Mouse (Mus musculus) fibroblast of lung, adult 2 months (primary cell): ENCODE data around the gene Sfxn2.

Experiments
- DNase-seq: peaks from one replicate; pipeline ENCODE4 v3.0.0-alpha.2; 2011; ENCODE audit warnings: low read depth

Gene Sfxn2

DNA sequence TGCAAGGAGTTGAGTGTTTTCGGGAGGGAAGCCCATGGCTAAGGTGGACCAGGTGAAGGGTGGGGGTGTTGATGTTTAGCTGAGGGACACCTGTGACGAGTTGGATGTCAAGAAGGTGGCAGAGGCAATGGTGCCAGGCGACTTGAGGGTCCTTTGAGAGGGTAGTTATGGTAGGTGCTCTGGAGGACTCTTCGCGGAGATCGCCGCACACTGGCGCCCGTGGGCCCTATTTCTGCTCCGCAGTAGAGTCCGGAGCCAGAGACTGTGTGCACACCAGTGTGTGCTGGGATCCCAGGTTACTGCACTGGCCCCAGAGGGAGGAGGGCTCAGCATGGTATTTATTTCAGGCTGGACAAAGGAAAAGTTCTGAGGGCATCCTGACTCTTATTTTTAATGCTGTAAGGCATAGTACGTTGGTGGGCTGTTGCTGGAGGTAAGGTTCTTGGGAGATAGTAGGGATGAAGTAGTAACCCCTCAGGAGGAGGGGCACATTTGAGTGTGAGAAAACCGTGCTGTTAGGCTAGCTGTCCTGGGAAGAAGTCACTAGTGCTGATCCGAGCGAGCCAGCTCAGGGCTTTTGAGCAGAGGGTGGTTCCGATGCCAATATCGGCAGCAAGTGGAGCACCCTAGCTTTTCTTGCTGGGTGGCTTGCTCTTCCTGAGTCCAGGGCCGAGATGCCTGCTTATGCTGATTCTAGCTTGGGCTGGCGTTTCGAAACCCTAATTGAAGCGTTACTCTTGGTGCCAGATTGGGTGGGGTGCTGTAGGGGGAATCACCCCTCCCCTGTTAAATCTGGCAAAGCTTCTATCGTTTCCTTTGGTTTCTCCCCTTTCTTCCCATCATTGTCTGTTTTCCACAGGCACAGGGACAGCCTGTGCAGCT, 26.5 kb downstream of the Sfxn2 start:
- no peak for DNase-seq

DNA sequence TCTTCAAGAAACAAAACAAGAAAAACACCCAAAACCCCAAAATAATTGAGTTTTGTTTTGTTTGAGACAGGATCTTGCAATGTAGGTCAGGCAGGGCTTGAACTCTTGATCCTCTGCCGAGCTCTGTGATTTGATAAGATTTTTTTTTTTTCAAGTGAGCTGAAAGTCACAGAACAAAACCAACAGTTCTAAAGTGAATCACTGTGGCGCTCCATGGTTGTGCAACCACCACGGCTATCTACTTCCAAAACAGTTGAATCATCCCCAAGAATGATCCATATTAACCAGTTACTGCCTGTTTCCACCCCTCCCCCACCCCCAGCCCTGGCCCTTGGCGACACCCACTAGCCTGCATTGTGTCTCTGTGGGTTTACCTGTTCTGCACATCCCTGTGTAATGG, 27.2 kb downstream of the Sfxn2 start:
- peak; percentile 75 for DNase-seq

DNA sequence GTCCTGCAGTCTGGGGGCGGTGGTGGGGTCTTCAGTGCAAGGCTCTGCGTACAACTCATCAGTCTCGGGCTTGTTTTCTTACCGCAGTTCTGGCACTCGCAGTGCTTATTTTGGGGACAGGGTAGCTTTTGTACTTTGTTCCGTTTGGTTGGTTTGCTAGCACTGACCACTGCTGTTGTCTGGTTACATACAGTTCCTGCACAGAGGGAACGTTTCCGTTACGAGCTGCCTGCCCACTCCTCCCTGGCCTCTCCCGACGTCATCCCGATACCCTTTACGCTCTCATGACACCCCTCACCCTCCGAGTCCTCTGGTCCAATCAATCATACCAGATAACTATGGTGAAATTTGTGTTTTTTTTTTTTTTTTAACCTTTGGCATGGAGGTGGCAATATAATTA, 28.3 kb downstream of the Sfxn2 start:
- DNase-seq = no peak

GRCm38 (mm10) chr19:46602406-46602805, 29.2 kb downstream of the Sfxn2 start:
- no peak for DNase-seq

GRCm38 (mm10) chr19:46606718-46607117, 33.6 kb downstream of the Sfxn2 start:
- DNase-seq = no peak

- no peak for DNase-seq
These were observed 34.3 kb downstream of the Sfxn2 start for GRCm38 (mm10) chr19:46607424-46607823.

DNA sequence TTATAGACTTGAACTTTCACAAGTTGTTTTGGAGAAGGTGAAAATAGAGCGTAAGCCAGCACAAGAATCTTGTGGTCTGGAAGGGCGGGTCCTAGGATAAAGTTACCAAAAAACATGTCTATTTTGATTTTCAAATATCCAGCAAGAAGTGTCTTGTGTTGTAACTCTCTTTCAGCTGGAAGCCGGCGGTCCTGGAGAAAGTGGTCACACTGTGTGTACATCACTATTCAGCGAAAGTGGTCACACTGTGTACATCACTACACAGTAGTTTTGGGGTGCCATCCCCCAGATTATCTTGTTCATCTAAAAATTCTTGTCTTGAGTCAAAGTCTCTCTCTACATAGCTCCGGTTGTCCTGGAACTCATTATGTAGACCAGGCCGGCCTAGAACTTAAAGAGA, 35.0 kb downstream of the Sfxn2 start:
- DNase-seq = peak; percentile 71

DNA sequence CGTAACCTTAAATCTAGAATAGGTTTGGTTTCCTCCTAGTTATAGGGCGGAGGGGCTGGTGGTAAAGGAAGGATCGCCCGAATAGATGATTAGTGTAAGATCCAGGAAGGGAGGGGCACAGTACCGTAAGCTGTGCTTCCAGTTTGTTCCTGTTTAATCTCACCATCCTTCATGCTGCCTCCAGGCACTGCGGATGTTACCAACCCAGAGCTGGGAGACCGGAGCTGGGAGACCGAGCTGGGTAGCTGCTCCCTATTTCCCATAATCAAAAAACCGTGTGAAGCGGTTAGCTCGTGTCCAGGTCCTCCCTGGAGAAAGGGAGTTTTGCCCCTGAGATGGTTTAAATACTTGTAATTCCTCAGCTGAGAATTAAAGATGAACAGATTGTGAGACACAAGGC, 43.2 kb downstream of the Sfxn2 start:
- no peak for DNase-seq

DNA sequence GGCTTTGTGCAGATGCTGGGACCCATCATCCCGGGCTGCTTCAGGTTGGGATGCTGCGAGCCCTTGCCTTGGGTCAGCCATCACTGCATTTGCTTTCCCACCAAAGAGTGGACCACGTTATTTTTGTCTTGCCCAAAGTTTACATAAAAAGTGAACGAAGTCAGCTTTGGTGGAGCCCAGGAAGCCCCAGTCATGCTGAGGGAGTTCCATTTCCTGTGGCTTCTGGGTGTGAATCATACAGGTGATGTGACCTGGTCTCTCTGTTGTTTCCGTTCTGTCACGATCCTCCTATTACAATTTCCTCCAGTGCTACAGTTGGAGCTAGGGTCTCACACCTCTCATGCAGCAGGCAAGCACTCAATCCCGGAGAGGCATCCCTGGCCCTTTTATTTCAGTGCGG, 44.2 kb downstream of the Sfxn2 start:
- no peak for DNase-seq

DNA sequence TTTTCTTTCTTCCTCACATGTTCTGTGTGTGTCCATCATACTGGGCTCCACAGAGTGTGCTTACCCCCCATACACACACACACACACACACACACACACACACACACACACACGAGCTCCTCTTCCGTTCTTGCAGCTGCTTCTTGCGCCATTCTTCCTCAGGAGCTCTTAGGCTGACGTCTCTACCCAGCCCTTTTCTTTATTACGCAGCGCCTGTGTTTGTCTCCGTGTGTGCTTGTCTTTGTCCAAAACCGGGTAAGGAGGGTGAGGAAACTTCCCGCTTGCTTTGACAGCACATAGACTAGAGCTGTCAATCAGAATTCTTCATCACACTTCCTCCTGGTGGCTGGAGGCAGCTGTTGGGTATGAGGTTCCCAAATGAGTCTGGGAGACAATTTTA, 45.2 kb downstream of the Sfxn2 start:
- no peak for DNase-seq

DNA sequence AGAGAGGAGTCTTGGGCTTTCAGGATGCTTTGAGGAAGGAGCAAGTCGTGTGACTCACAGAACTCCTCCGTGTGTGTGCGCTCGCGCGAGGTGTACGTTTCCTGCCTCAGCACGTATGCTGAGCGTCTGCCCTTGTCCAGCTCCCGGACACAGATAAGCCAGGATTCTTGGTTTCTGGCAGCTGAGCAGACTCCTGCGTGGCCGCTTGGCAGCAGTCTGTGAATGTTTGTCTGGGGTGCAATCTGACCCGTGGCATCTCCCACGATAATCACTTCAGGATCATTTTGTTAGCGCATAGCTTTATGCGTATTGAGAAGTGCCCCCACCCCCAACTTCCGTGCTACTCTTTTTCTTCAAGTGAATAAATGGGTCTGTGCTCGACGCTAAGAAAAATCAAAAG, 45.8 kb downstream of the Sfxn2 start:
- DNase-seq = no peak

- no peak for DNase-seq
These were observed 46.4 kb downstream of the Sfxn2 start for GRCm38 (mm10) chr19:46619518-46619917.

DNA sequence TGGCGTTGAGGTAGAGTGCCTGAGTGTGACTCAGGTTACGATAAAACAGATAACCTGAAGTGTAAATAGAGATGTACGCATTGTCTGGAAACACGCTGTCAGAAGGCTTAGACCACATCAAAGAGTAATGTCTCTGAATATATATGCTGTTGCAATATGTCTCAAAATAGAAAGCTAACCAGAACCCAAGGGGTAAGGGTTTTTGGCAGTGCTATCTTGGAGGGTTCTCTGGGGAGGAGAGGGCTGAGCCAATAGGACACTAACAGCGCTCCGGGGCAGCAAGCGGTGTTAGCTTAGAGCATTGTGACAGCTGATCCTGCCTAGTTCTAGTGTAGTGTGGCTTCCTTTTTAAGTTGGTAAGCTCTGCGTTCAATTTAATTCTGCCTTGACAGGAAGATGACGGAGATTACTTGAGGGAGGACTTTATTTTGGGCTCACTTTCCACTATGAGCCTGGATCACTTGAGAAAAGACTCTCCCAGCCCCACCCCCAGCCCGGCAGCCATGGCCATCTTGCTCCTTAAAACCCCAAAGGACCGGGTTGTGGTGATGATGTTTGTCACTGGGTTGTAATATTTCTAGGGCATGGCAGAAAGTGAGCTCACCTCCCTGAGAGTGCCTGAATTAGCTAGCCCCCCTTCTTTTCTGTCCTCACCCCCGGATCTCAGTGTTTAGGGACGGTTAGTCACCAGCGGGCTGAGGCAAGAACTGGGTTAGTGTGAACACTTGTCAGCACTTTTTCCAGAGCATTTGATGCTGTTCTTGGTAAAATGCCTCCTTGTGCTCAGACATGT, 47.0 kb downstream of the Sfxn2 start:
- DNase-seq = peak; percentile 76

DNA sequence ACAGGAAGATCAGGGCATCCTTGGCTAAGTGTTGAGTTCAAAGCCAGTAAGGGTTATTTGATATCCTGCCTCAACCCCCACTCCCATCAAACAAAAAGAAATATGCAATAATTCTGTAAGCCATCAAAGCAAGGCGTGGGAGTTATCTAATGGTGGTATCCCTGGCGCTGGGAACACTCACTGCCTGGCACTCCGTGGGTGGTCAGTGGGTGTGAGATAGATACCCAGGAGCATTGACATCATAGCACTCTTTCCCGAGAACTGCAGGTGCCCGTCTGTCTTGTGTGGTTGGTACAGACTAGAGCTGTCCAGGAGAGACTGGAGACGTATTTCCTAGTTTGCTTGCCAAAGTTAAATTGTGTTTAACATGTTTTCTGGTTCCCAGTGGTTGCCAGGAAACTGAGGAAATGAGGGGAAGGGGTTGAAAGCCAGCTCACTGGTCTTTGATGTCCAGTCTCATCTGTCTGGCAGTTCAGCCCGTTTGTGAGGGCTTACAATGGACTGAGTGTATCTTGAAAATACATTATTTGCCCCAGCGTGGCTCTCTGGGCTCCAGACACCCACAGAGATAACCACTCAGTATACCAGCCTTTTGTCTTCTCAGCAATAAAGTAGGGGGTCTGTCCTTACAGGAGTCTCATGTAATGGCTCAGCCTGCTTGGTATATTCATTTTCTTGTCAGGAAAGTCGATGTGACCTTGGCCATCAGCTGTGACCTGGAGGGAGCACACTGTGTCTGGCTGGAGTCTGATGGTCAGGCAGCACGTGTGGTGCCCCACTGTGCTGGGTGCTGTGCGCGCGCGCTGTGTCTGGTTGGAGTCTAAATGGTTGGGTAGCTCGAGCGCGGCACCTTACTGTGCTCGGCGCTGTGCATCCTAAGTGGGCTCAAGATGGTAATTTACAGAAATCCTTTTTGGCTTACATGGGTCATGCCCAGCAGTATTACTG, 48.3 kb downstream of the Sfxn2 start:
- DNase-seq = no peak

DNA sequence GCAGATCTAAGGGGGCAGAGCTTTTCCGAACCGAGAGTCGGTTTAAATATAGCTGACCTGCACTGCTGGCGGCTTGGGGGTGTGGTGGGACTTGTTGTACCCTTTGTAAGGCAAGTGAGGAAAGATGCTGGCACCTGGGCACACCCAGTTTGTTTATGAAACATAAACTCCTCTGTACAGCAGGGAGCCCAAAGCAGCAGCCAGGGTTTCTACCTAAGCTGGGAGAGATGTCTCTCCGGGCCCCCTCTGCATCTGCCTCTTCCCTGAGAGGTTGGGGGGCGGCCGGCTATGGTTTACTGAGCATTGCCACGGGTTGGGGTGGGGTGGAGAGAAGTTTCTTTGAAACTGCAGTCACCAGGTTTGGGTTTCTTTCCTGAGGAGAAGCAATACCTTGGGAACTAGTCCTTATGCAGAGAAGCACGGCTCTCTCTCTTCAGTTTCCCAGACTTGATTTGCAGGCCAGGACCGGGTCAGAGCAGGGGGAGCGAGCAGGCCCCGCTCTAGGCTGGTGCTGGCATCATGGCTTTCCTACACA, 49.6 kb downstream of the Sfxn2 start:
- DNase-seq = peak; percentile 76

GRCm38 (mm10) chr19:46623194-46623667, 50.1 kb downstream of the Sfxn2 start:
- no peak for DNase-seq

DNA sequence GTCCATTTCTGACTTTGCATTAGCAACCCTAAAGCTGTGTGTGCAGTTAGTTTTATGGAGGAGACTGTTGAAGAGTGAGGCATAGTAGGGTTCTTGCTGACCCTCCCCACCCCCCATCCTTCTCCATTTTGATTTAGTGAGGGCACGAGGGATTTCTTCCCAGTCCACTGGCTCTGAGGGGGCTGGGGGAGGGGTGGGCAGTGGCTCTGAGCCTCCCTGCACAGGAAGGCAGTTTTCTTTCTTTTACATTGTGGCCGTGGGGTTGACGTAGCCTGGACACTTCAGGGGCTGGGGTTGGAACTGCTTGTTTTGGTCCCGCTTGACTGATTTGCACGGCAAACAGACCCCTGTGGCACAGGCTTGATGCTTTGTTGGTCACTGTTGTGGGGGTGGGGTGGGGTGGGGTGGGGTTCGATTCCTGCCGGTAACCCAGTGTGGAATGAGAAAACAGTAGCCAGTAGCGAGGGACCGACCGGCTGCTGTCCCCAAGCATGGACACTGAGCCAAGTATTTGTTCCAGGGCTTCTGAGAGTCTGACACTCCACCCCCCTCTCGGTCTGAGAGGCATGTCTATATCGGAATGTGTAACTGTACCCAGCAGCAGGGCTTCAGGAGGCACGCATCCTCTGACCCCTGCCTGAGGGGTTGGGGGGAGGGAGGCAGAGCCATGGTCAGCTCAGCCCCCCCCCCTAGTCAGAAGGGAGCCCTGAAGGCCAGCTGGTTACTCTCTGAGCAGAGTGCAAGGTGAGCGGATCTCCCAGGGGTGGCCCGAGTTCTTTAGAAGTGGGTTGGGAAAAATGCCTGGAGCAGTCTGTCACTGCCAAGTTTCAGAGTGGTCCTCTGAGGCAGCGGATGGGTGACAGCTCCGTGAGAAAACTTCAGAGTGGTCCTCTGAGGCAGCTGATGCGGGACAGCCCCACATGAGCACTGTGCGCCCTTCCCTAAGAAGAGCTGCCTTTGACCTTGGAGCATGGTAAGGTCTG, 50.9 kb downstream of the Sfxn2 start:
- DNase-seq = no peak

DNA sequence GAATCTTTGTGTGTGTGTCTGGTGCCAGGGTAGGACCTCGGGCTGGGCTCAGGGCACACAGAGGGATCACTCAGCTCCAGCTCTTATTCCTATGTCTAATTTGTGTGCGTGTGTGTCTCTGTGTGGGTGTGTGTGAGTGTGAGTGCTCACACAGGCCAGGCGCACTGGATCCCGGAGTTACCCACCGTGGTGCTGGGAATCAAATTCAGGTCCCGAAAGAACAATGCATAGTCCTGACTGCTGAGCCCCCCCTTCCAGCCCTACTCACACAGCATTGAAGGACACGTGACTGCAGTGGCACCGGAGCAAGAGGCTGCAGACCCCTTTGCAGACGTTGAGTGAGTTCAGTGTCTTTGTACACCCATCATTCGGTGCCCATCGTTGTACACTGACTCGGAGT, 51.9 kb downstream of the Sfxn2 start:
- DNase-seq = no peak

DNA sequence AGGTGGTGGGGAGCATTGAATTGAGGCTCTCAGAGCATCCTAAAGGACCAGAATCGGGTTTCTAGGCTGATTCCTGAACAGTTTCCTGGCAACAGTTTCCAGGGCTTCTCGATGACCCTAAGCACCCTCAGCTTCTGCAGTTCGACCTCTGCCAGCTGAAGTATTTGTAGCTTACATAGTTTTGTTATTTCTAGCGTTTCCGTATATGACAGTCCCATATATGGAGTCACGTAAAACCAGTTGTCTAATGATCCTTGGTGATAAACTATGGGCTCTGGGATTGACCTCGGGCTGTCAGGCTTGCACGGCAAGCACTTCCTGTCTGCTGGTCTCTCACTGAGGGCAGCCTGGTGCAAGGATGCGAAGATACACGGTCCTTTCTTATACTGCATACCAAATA, 52.4 kb downstream of the Sfxn2 start:
- DNase-seq = no peak

- no peak for DNase-seq
These were observed 55.2 kb downstream of the Sfxn2 start for GRCm38 (mm10) chr19:46628403-46628802.

DNA sequence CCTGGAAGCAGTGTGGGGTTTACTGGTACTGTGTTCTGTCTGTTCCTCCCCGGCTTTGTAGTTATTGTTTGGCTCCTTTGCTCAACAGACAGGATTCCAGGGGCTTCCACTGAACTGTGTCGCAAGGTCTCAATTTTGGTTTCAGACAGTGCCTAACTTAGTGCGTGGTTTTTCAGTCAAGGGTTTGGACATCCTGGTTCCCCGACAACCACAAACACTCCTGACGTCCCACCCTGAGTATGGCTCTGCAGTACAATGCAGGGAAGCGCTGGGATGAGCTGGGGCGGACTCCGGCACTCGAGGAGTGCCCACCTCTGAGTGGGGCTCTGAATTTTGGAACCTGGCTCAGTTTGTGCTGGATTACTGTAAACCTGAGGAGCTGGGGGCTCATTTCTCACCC, 56.6 kb downstream of the Sfxn2 start:
- DNase-seq = no peak
